Mouse (Mus musculus): ENCODE results near the gene Aig1. TPM values are rescaled to one million over a fixed set of nuclear protein-coding genes. Genes with fewer than 3 reads are reported as not detected.

Gene Aig1
- polyA plus RNA-seq, 1 experiment from 2014 or later: 22.9 TPM

GRCm38 (mm10) chr10:13711281-13711829 is 157.4 kb downstream of the Aig1 start:
- DNase-seq (ENCODE audit: low spot score): no peak

- no peak for DNase-seq (ENCODE audit: low spot score)
These were observed 163.0 kb downstream of the Aig1 start for GRCm38 (mm10) chr10:13705771-13706170.

GRCm38 (mm10) chr10:13702688-13703087 is 166.1 kb downstream of the Aig1 start:
- no peak for DNase-seq (ENCODE audit: low spot score)

GRCm38 (mm10) chr10:13702043-13702442 is 166.7 kb downstream of the Aig1 start:
- DNase-seq (ENCODE audit: low spot score): no peak

- no peak for DNase-seq (ENCODE audit: low spot score)
These were observed 172.5 kb downstream of the Aig1 start for GRCm38 (mm10) chr10:13696326-13696725.

- DNase-seq (ENCODE audit: low spot score): no peak
These were observed 175.5 kb downstream of the Aig1 start for GRCm38 (mm10) chr10:13693276-13693675.

- no peak for DNase-seq (ENCODE audit: low spot score)
These were observed 178.0 kb downstream of the Aig1 start for GRCm38 (mm10) chr10:13690773-13691172.

- no peak for DNase-seq (ENCODE audit: low spot score)
These were observed 178.8 kb downstream of the Aig1 start for GRCm38 (mm10) chr10:13689841-13690590.

- DNase-seq (ENCODE audit: low spot score): no peak
These were observed 180.2 kb downstream of the Aig1 start for GRCm38 (mm10) chr10:13688386-13689120.

- no peak for DNase-seq (ENCODE audit: low spot score)
These were observed 181.5 kb downstream of the Aig1 start for GRCm38 (mm10) chr10:13687182-13687810.

- no peak for DNase-seq (ENCODE audit: low spot score)
These were observed 182.7 kb downstream of the Aig1 start for GRCm38 (mm10) chr10:13686127-13686526.

GRCm38 (mm10) chr10:13685366-13685765 is 183.4 kb downstream of the Aig1 start:
- no peak for DNase-seq (ENCODE audit: low spot score)

- DNase-seq (ENCODE audit: low spot score): no peak
These were observed 184.3 kb downstream of the Aig1 start for GRCm38 (mm10) chr10:13684452-13684851.

- peak; percentile 36 for DNase-seq (ENCODE audit: low spot score)
These were observed 186.2 kb downstream of the Aig1 start for GRCm38 (mm10) chr10:13682565-13682964.

- no peak for DNase-seq (ENCODE audit: low spot score)
These were observed 191.3 kb downstream of the Aig1 start for GRCm38 (mm10) chr10:13677440-13677839.

GRCm38 (mm10) chr10:13675033-13675379 is 193.8 kb downstream of the Aig1 start:
- no peak for DNase-seq (ENCODE audit: low spot score)

GRCm38 (mm10) chr10:13674304-13675032 is 194.3 kb downstream of the Aig1 start:
- DNase-seq (ENCODE audit: low spot score): no peak

GRCm38 (mm10) chr10:13667166-13667696 is 201.5 kb downstream of the Aig1 start:
- no peak for DNase-seq (ENCODE audit: low spot score)

- no peak for DNase-seq (ENCODE audit: low spot score)
These were observed 205.3 kb downstream of the Aig1 start for GRCm38 (mm10) chr10:13663476-13663875.

- DNase-seq (ENCODE audit: low spot score): no peak
These were observed 209.0 kb downstream of the Aig1 start for GRCm38 (mm10) chr10:13659778-13660177.
